Mouse (Mus musculus): ENCODE results near the gene Mdh1. TPM values are rescaled to one million over a fixed set of nuclear protein-coding genes. Genes with fewer than 3 reads are reported as not detected.
"Not testable (repeated sequence)": the region's sequence is repeated elsewhere in the genome, so short reads cannot be mapped to it uniquely, and the experiment has no call there.

Gene Mdh1
- polyA plus RNA-seq, 1 experiment from 2014 or later = 636 TPM

GRCm38 (mm10) chr11:21540622-21541021 is 31.5 kb downstream of the Mdh1 start:
- Histone ChIP-seq H3K9me3 (replicated peaks) (no peaks in the 10 kb centered on the region), H3K36me3 (no peaks in the 10 kb centered on the region), H3K27me3 (no peaks in the 10 kb centered on the region), H3K27ac (no peak overlapping the region), H3K4me3 (replicated peaks) (no peak overlapping the region), H3K4me2 (no peak overlapping the region), H3K4me1 (no peaks in the 10 kb centered on the region), H3K9ac (no peak overlapping the region)
- WGBS = 91% methylated on average over 2 of the region's 2 CpGs
- ATAC-seq (replicated peaks; ENCODE audit: low FRiP score) = no peak

GRCm38 (mm10) chr11:21540072-21540471 is 32.1 kb downstream of the Mdh1 start:
- H3K27me3 ChIP-seq = no peaks in the 10 kb centered on the region
- no peaks in the 10 kb centered on the region for H3K4me1 ChIP-seq
- ATAC-seq (replicated peaks; ENCODE audit: low FRiP score) = no peak
- H3K9ac ChIP-seq = no peak overlapping the region
- H3K36me3 ChIP-seq = no peaks in the 10 kb centered on the region
- H3K9me3 ChIP-seq (replicated peaks) = no peaks in the 10 kb centered on the region
- H3K4me2 ChIP-seq = no peak overlapping the region
- H3K4me3 ChIP-seq (replicated peaks) = no peak overlapping the region
- no peak overlapping the region for H3K27ac ChIP-seq
- WGBS = 42% methylated on average over 2 of the region's 2 CpGs

GRCm38 (mm10) chr11:21530856-21531255 is 41.3 kb downstream of the Mdh1 start:
- H3K4me1 ChIP-seq; H3K27me3 ChIP-seq; H3K9ac ChIP-seq; H3K27ac ChIP-seq; H3K9me3 ChIP-seq (replicated peaks); H3K36me3 ChIP-seq; H3K4me2 ChIP-seq; ATAC-seq (replicated peaks; ENCODE audit: low FRiP score); H3K4me3 ChIP-seq (replicated peaks): not testable (repeated sequence)
- 84% methylated on average over 2 of the region's 2 CpGs for WGBS

GRCm38 (mm10) chr11:21528676-21529394 is 43.3 kb downstream of the Mdh1 start:
- Histone ChIP-seq H3K27ac (peak overlapping the region; percentile 72), H3K4me1 (no peaks in the 10 kb centered on the region), H3K4me2 (no peak overlapping the region), H3K27me3 (no peaks in the 10 kb centered on the region), H3K4me3 (replicated peaks) (no peak overlapping the region), H3K36me3 (no peaks in the 10 kb centered on the region), H3K9me3 (replicated peaks) (no peaks in the 10 kb centered on the region), H3K9ac (no peak overlapping the region)
- 34% methylated on average over 2 of the region's 2 CpGs for WGBS
- ATAC-seq (replicated peaks; ENCODE audit: low FRiP score) = peak; percentile 82

- Histone ChIP-seq H3K4me1 (no peaks in the 10 kb centered on the region), H3K4me3 (replicated peaks) (no peak overlapping the region), H3K9ac (no peak overlapping the region), H3K36me3 (no peaks in the 10 kb centered on the region), H3K27ac (no peak overlapping the region), H3K9me3 (replicated peaks) (no peaks in the 10 kb centered on the region), H3K4me2 (no peak overlapping the region), H3K27me3 (no peaks in the 10 kb centered on the region)
- no peak for ATAC-seq (replicated peaks; ENCODE audit: low FRiP score)
- 90% methylated on average over 9 of the region's 9 CpGs for WGBS
Observed at GRCm38 (mm10) chr11:21517726-21518125, 54.4 kb downstream of the Mdh1 start.

GRCm38 (mm10) chr11:21516396-21516795 is 55.8 kb downstream of the Mdh1 start:
- H3K9ac ChIP-seq; H3K36me3 ChIP-seq; H3K27ac ChIP-seq; H3K4me3 ChIP-seq (replicated peaks); H3K4me1 ChIP-seq; ATAC-seq (replicated peaks; ENCODE audit: low FRiP score); H3K9me3 ChIP-seq (replicated peaks); H3K4me2 ChIP-seq; H3K27me3 ChIP-seq: not testable (repeated sequence)
- 93% methylated on average over 1 of the region's 1 CpGs for WGBS

GRCm38 (mm10) chr11:21510577-21510976 is 61.6 kb downstream of the Mdh1 start:
- H3K4me2 ChIP-seq; H3K4me3 ChIP-seq (replicated peaks); H3K9me3 ChIP-seq (replicated peaks); H3K4me1 ChIP-seq; H3K36me3 ChIP-seq; ATAC-seq (replicated peaks; ENCODE audit: low FRiP score); H3K27ac ChIP-seq; H3K9ac ChIP-seq; H3K27me3 ChIP-seq: not testable (repeated sequence)
- whole genome bisulfite sequencing = 93% methylated on average over 1 of the region's 1 CpGs

- H3K27me3 ChIP-seq; H3K4me1 ChIP-seq; H3K9ac ChIP-seq; H3K4me2 ChIP-seq; H3K36me3 ChIP-seq; ATAC-seq (replicated peaks; ENCODE audit: low FRiP score); H3K9me3 ChIP-seq (replicated peaks); H3K4me3 ChIP-seq (replicated peaks); H3K27ac ChIP-seq: not testable (repeated sequence)
- WGBS = 71% methylated on average over 1 of the region's 1 CpGs
Observed at GRCm38 (mm10) chr11:21508713-21509112, 63.5 kb downstream of the Mdh1 start.

GRCm38 (mm10) chr11:21507073-21507472 is 65.1 kb downstream of the Mdh1 start:
- H3K27me3 ChIP-seq; ATAC-seq (replicated peaks; ENCODE audit: low FRiP score); H3K4me2 ChIP-seq; H3K27ac ChIP-seq; H3K9ac ChIP-seq; H3K36me3 ChIP-seq; H3K9me3 ChIP-seq (replicated peaks); H3K4me1 ChIP-seq; H3K4me3 ChIP-seq (replicated peaks): not testable (repeated sequence)
- 84% methylated on average over 5 of the region's 5 CpGs for WGBS

Small RNA genes within 50 kb of the gene (microRNA-seq; reads per million reads assigned to microRNA genes)
- gene Gm22990 = not detected

Other genes starting within 250 kb of the Mdh1 start
- 80.7 and 87.1 TPM in 2 replicates for gene Ugp2, start 201.2 kb downstream of the Mdh1 start, polyA plus RNA-seq (2015; fragmentation: Nextera tagmentation; extraction: Ambion mirVana)
- gene Wdpcp, start 132 bp downstream of the Mdh1 start, polyA plus RNA-seq (2015; fragmentation: Nextera tagmentation; extraction: Ambion mirVana) = 11.5 and 11.8 TPM in 2 replicates

Measured in kidney, embryonic 15.5 days (tissue).